Mouse (Mus musculus) heart, postnatal 36 days (tissue): ENCODE results near the gene Arid5b. TPM values are rescaled to one million over a fixed set of nuclear protein-coding genes. Genes with fewer than 3 reads are reported as not detected.
"Not testable (repeated sequence)": the region's sequence is repeated elsewhere in the genome, so short reads cannot be mapped to it uniquely, and the experiment has no call there.

Experiments used
- DNase-seq, 2 experiments: peaks; one replicate each; pipeline ENCODE4 v3.0.0; 2021 to 2022
- intact Hi-C: fragments of 180-260 bp; cut with DNase I; formaldehyde crosslinking; loops from one replicate; pipeline ENCODE4 v1.15.1; 2025
- total RNA-seq, 2 experiments: library from RNA; stranded (reverse); gene quantifications; 2 replicates each; pipeline ENCODE4 v1.2.3; 2021

Gene Arid5b
- total RNA-seq, 2 experiments from 2014 or later = 23.2 to 33.8 TPM

DNA sequence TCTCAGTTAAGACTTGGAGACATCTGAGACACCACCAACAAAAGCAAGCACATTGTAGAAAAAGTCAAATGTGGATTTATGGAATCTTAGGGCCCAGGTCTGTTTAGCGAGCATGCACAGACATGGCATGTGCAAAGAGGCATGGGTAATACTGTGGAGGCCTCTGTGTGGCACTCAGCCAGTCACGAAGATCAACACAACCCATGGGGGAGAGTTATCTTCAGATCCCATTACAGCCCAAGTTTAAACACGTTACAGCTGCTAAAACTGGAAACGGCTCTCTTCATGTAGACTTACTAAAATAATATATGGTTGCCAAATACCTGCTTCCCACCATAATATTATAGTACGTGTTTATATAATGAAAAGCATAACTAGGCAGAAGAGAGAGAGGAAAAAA, 174.6 kb downstream of the Arid5b start:
- intact Hi-C loops = loop anchor here (5.0 kb wide), 1 partner anchor 173 kb away; the partner anchor contains the start of gene Arid5b
- no peak for DNase-seq

DNA sequence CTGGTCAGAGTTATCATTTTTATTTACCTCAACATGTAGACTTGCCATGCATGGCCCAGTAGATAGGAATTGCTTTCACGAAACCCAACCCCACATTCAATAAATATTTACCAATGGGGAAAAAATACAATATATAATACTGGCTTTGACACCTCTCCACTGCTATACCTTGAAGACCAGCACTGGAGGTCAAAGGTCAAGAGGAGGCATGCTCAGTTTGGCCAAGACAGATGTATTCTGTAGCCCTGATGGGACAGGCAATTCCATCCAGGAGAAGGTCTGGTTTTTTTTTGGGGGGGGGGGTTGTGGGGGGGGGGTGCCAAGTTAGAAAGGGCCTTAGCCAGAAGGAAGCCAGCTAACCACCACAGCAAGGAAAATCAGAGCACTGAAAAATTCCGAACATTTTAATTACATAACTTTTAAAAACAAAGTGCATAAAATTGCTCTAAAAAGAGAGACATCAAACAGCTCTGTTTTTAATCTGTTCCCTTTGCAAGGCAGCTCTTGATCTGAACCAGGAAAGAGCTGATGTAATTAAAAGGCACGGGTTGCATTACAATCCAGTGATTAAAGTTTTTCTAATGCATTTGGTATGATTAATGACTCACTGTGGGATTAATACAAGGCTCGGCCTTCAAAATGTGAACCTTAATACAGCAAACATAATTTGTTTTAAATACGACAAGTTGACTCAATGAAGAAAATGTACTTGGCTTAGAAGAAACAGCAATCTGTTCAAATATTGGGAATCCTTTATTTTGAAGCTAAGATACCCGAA, 175.3 kb downstream of the Arid5b start:
- DNase-seq = no peak
- intact Hi-C loops = loop anchor here (5.0 kb wide), 1 partner anchor 174 kb away; the partner anchor contains the start of gene Arid5b

DNA sequence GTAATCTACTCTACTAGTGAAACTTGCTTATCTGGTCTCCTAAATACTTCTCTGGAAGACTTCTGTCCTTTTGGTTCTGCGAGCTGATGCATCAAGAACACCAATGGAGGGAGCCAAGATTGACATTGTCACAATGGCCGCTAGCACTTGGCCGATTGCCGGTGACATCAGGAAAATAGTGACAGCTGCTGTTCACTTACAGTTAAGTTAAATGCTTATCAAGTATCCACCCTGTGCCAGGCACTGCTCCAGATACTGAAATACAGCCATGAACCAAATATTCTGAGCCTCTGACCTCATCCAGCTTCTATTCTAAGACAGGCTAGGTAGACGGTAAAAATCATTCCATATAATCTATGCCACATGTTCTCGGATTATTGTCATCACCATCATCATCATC, 176.0 kb downstream of the Arid5b start:
- intact Hi-C loops = loop anchor here (5.0 kb wide), 1 partner anchor 175 kb away; the partner anchor contains the start of gene Arid5b
- DNase-seq = peak; percentile 67 to 68

DNA sequence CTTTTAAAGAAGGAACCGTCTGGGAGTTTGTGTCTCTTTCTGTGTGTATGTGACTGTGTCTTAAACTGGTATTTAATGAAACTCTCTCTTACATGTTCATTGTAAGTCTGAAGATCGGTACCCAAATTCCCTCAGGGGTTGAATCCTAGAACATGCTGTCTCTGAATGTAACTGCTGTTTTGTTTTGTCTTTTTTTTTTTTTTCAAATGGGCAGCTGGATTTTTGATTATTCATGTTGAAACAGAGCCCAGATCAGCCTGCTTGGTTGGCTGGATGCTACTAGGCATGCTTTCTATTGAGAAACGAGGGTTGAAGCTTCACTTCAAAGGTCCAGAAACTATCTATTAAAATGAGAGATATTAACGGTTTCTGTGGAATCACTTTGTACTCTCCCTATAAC, 177.3 kb downstream of the Arid5b start:
- no peak for DNase-seq
- intact Hi-C loops = loop anchor here (5.0 kb wide), 1 partner anchor 176 kb away; the partner anchor contains the start of gene Arid5b

DNA sequence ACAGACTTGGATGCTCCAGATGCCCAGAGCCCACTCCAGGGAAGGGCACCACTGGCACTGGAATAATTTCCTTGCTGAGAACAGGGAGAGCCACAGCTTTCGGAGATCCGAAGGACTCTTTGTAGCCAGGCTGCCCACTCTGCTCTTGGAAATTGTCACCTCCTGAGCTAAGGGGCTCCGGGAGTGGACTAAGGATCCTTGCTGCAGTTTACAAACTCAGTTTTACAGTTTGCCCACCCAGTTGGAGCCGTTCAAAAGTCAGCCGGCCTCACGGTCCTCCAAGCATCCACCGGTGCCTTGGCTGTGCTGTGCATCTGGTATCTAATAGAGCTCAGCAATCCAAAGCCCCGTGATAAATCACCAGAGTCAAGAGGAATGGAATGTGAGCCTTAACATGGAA, 178.0 kb downstream of the Arid5b start:
- no peak for DNase-seq
- intact Hi-C loops = loop anchor here (5.0 kb wide), 1 partner anchor 177 kb away; the partner anchor contains the start of gene Arid5b

DNA sequence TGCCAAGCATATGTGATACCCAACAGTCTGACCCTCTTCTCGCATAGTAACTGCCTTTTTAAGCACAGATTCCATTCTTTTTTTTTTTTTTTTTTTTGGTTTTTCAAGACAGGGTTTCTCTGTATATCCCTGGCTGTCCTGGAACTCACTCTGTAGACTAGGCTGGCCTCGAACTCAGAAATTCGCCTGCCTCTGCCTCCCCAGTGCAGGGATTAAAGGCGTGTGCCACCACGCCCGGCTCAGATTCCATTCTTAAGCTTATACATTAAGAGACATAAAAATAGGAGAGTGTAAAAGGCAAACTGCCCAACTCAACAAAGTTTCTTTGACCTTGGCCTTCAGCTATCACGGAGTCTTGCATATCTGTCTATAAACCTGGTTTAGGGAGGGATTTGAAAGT, 178.7 kb downstream of the Arid5b start:
- not testable (repeated sequence) for DNase-seq
- intact Hi-C loops = loop anchor here (5.0 kb wide), 1 partner anchor 178 kb away; the partner anchor contains the start of gene Arid5b

DNA sequence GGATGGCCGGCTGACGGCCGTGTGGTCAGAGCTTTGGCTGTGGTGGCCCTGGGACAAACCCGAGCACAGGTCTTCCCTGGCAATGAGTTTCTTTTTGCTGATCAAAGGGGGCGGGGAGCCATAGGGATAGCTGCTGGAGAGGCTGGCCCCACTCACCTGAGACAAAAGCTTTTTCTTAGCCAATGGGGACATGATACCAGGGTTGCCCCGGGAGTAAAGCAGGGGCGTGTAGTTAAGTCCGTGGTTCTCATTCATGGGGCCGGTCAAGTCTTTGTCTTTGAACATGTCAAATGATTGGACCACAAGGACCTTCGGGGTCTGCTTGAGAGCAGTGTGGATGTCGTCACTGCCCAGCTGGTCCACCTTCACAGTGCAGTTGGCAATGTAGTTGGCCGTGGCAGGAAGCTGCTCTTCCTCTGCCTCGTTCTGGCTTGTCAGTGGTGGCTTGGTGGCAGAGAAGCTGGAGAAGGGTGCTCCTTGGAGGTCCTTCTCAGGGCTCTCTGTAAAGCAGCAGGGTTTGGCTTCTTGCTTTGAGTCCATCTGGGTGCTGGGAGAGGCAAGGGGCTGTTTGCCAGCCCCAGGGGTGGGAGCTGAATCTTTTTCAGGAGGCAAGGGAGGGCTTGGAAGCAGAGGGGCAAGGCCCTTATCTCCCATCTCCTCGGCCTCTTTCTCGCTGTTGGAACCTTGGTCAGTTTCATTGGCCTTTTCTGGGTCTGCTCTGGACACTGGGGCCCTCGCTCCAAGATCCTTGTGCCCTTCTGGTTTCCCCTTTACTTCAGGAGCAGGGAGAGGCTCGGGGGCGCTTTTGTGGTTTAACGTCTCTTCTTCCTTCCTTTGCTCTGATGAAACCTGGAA, 180.5 kb downstream of the Arid5b start:
- DNase-seq = no peak
- intact Hi-C loops = no loop called here

DNA sequence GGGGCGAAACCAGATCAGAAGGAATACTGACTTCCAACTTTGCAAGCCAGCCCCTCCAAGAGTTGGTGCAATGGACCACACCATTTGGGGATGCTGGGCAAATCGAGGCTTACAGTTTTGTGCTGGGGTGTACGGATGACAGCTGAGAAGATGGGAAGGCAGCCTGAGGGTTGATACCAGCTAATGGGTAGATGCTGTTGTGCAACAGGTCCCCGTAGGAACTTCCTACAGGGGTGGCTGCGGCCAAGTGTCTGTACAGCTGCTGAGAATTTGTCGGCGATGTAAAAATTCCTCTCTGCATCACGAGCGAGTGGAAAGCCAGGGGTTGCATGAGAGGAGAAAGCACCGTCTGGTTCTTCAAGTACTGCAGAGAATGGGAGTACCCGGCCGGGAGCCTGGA, 182.1 kb downstream of the Arid5b start:
- no peak for DNase-seq
- intact Hi-C loops = no loop called here

DNA sequence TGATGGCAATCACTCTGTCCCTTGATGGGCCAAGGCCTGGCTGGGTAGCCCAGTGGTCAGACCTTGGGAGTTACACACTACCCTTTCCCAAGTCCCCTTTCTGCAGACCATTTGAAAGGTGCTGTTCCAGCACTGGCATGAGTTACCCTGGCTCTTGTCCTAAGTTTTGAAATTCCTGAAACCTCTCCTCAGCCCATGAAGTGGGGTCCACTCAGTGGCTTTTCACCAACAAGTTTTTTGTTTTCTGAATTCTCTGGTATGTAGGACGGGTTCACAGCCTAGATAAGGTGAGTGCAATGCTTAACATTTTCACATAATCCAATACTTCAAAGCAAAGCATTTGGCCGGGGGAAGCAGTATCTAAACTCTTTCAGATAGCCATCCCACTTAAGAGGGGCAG, 183.4 kb downstream of the Arid5b start:
- no peak for DNase-seq
- intact Hi-C loops = no loop called here

DNA sequence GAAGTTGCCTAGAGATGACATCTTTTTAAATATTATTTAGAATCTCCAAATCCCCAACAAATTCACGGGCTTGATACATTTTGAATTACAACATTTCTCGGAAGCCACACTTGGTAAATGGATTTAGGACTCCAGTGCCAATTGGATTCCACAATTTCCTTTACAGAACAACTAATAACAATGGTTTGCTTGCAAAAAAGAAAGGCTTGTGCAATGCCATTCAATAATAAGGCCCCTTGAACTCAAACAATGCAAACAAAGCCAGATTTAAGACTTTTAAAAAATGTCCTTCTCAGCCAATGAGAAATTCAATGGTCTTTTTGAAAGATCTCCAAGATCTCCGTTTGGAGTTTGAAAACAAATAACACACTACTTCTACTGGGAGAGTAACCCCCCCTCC, 185.0 kb downstream of the Arid5b start:
- no peak for DNase-seq
- intact Hi-C loops = no loop called here

DNA sequence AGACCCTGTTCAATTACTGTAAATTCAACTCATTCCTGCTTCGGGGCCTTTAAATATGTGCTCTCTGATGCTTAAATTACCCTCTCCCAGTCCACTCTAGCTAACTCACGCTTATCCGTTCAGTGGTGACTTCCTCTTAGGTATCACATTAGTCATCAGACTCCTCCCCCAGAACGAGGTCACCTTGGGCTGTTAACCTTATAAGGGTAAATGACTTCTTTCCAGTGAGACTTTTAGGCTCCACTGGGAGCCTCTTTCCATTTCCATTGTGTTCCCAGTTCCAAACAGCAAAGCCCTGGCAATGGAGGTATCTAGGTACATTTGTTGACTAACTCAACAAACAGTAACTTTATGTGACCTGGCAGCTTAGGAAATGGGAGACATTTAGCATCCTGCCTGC, 186.7 kb downstream of the Arid5b start:
- no peak for DNase-seq

DNA sequence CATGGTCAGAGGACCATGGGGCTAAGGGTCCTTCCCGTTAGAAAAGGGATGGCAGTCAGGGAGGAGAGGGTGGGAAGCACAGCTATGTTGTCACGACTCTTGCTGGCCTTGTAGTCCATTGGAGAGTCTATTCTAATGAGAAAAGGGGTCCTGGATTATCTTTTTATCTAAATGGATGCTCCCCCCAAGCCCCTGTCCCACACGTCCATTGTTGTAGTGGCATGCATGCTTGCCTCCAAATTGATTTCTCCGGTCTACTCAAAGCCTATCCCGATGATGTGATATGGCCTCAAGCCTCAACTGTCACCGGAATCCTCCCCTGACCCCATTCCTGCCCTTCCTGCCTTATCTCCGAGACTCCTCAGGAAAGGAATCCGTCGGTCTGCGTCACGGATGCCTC, 187.5 kb downstream of the Arid5b start:
- intact Hi-C loops = loop anchor here (2.0 kb wide), 1 partner anchor 46 kb away; no protein-coding TSS in a partner anchor

More for the DNA sequence above, 186.7 kb downstream of the Arid5b start:
- intact Hi-C loops = loop anchor here (2.0 kb wide), 1 partner anchor 45 kb away; no protein-coding TSS in a partner anchor

DNA sequence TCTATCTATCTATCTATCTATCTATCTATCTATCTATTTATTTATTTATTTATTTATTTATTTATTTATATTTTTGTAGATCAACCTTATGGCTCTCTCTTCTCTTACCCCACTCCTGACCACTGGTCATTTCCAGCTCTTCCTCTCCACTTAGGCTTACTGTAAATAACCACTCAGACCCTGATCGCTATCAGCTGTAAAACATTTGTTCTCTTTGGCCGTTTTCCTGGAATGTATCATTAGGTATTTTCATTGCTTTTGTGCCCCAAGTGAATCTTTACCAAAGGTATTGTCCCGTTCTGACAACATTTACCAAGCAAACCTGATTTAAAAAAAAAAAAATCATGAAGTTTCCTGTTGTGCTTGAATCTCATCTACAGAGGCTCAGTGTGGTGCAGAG, 188.0 kb downstream of the Arid5b start:
- no peak for DNase-seq
- intact Hi-C loops = loop anchor here (1.0 to 2.0 kb wide), 2 partner anchors 38 to 46 kb away; no protein-coding TSS in a partner anchor

More for the DNA sequence above, 187.5 kb downstream of the Arid5b start:
- no peak for DNase-seq

DNA sequence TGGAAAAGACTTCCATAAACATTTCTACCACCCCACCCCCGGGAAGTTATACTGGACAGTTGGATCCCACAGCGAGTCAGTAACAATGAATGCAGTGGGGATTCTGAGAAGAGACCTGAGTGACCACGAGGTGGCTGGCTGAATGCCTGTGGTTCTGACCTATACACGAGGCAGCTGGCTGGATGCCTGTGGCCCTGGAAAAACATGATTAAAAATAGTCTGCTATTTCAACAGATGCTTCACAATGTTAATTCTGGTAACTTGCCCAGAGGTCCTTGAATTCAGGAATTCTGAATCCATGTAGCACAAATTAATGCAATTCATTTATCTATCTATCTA, 188.4 kb downstream of the Arid5b start:
- peak; percentile 87 to 90 for DNase-seq
- intact Hi-C loops = loop anchor here (1.0 to 2.0 kb wide), 2 partner anchors 38 to 47 kb away; no protein-coding TSS in a partner anchor

DNA sequence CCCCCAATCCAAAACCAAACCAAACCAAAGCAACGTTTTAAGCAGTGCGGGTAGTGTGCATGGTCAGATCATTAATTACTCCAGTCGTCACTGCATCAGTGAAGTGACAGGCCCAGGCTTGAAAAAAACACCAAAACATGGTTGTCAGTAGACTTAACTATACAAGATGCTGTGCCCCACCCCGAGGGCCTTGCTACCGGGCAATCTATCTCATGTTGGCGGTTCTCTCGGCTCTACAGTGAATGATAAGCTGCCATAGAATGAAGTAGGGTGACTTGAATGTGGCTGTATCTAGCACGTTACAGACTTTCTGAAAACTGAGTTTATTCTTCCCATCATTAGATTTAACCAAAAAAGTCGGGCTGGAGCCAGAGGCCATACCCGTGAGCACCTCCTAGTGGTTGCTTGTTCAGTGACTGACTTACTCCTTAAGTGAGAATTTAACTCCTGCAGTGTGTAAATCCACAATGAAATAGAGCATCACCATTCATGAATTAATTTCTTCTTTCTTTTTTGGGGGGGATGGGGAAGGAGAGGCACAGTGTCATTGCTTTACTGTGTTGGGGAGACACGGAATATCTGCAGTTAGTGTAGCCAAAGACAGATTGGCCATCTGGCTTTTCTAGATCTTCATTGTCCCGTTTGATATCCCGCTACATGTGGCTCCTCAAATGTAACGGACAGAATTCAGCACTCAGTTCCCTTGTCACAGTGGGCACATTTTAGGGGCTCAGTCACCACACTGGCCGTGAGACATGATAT, 188.9 kb downstream of the Arid5b start:
- intact Hi-C loops = loop anchor here (1.0 to 5.0 kb wide), 3 partner anchors 39 to 92 kb away; no protein-coding TSS in a partner anchor
- DNase-seq = no peak

DNA sequence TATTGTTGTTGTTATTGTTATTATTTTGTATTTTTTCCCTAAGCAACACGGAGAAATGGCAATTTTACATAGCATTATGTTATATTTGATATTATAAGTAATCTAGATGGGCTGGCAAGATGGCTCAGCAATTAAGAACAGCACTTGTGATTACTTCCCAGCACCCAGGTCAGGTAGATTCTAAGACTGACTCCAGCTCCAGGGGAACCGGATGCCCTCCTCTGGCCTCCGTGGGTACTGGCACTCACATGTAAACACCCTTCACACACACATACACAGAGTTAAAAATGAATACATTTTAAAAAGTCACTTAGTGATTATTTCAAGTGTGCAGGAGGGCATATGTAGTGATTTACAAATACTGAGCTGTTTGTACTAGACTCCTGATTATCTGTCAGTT, 190.8 kb downstream of the Arid5b start:
- intact Hi-C loops = loop anchor here (5.0 kb wide), 1 partner anchor 90 kb away; no protein-coding TSS in a partner anchor
- DNase-seq = no peak

DNA sequence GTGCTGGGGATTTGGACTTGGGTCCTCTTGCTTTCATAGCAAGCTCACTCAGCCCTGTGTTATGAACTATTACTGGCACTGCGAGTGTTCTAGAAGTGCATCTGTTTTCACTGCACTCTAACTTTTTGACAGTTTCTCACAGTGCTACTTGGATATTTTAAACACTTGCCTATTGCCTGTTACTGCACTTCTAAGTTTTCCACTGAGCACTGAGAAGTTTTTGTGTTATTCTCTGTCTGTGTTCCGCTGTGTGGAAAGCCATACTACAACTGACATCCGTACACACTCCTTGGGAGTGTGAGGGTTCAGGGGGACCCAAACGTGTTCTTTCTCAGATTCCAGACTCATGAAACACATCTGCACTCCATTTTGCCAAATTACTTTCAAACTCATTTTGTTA, 191.6 kb downstream of the Arid5b start:
- DNase-seq = no peak
- intact Hi-C loops = loop anchor here (5.0 kb wide), 1 partner anchor 90 kb away; no protein-coding TSS in a partner anchor

DNA sequence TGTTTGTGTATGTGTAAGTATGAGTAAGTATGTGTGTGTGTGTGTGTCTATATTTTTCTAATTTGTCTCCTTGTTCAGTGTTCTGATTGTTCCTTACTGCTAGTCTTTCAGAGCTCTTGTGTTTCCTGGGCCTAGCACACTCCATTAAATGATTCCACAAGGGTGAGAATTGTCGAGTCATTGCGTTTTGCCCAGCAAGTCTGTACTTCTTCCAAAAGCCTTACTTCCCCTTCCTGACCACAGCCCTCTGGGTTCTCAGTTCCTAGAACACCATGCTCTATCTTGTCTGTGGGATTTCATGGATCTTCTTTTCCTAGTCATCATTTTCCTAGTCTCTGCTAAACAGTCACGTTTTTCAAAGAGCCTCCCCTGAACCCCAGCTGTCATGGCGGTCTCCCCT, 193.0 kb downstream of the Arid5b start:
- intact Hi-C loops = loop anchor here (5.0 kb wide), 1 partner anchor 88 kb away; no protein-coding TSS in a partner anchor
- no peak for DNase-seq

DNA sequence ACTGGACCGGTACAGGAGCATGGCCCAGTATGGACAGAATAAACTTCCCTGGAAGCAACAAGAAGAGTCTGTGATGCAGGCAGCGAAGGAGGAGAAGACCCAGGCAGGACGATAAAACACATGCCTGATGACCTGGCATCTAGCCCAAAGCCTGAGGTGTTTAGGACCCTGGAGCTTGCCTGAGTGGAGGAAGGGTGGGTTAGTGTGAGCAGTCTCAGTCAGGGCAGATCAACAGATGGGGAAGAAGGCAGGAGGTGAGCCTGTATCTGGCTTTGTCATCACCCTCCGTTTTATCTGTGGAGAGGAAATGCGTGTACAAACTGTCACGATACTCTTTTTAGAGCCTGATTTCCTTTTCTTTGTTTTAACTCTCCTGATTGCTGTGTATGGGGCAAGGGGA, 196.8 kb downstream of the Arid5b start:
- no peak for DNase-seq
- intact Hi-C loops = no loop called here
